Mouse (Mus musculus) naive thymus-derived CD4-positive, alpha-beta T cell, adult 2 months (primary cell): ENCODE measurements around the gene Wwp2.

ENCODE experiments used
- DNase-seq: peaks from one replicate; pipeline ENCODE4 v3.0.0-alpha.2; 2011; ENCODE audit warnings: low read depth

Gene Wwp2

DNA sequence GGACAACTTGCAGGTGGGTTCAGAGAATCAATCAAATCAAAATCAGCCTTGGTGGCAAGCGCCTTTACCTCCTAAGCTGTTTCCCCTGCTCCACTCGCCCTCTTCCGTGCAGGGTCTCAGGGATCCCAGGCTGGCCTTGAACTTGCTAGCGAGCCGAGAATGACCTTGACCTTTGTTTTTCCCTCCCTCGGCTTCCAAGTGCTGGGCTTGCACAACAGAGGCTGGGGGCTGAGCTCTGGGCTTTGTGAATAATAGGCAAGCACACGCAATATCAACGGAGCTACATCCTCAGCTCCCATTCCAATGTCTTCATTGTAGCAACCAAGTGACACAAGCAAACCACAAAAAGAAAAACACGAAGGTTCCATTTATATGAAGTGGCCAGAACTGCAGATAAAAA is 126.0 kb downstream of the Wwp2 start:
- DNase-seq: no peak

DNA sequence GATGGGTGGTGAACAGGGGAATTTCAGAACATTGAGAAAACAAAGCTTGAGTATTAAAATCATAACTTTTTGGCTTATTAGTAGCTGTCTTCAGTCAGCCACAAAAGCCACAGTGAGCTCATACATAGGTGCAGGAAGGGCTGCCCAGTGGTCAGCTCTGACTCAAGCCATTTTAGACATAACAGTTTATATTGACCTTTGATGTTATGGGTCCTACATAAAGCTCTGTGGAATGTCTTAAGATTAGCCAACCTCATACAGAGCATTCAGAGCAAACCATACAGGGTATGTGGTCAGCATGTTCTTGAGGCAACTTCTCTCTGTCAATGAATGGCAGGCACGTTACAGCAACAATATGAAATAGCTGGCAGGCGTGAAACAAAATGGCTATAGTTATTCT is 134.9 kb downstream of the Wwp2 start:
- DNase-seq: no peak

DNA sequence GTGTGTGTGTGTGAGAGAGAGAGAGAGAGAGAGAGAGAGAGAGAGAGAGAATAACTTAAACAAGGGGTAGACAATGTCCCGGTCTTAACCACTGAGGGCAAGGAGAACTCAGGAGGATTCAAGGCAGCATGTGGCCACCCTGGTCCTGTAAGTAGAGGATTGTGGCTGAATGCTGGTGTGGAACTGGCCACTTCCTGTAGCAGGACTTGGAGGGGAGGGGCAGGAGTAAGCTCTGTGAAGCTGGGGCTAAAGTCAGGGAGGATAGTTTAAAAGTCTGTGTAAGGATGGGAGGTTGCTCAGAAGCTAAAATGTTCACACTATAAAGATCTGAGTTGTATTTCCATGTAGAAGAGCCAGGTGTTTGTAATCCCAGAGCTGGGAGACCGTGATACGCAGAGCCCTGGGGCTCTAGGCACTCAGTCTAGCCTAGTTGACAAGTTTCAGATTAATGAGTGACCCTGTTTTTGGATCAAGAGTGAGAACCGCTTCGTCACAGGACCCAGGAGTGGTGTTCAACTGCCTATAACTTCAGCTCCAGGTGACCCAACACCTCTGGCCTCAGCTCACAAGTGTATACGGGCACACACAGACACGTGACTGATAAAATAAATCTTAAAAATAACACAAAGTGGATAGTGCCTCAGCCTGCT is 135.4 kb downstream of the Wwp2 start:
- no peak for DNase-seq

DNA sequence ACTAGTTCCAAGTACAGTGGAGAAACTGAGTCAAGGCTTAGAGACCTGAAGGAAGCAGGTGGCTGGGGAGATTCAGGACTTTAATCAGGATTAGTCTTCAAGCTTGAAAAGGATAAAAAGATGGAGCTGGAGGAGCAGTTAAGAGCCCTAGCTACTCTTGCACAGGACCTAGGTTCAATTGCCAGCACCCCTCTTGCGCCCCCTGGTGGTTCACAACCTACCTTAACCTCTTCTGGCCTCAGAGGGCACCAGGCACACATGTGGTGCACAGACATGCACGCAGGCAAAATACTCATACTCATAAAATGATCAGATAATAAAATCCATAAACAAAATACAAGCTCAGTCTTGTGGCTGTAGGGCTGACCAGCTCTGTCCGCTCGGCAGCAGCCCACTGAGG is 136.3 kb downstream of the Wwp2 start:
- peak; percentile 74 for DNase-seq

DNA sequence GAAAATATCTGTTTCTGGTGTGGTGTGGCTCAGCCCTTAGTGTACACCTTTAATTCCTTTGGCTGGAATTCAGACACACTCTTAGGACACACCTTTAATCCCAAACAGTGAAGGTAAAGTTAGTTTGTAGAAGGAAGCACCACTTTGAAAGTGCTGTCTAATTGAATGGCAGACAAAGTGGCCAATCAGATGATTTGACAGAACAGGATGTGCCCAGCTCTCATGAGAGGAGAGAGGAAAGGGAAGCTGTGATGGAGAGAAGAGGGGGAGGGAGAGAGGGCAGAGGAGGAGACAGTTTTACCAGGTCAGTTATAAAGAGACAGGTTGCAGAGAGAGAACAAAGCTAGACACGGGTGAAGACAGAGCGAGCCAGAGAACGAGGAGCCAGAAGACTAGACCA is 138.6 kb downstream of the Wwp2 start:
- no peak for DNase-seq

DNA sequence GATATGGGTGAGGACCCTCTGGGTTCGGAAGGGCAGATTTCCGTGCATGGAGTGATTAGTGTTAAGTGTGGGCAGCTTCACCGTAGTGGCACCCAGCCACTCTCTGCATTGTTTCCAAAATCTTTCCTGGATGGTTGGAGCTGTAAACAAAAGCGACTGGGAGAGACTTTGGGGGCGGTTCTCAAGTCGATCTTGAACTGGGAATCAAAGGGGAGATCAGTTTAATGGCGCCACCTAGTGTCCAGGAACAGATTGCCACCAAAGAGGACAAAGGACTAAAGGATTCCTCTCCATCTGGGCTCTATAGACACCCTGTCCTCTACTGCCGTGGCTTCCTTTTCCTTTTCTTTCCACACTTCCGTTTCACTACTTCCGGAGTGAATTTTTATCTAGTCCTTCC is 140.5 kb downstream of the Wwp2 start:
- DNase-seq: peak; percentile 77

DNA sequence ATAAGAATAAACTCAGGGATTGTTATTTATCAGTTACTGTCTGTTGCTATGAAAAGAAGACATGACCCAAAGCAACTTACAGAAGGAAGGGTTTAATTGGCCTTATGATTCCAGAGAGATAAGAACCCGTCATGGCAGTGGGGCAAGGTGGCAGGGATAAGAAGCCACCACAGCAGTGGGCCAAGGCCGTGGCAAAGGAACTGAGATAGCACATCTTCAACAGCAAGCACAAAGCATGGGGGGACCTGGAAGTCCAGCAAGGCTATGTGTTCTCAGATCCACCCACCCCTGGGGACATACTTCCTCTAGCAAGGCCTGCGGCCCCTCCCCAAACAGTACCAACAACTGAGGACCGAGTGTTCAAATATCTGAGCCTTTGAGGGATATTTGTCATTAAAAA is 141.5 kb downstream of the Wwp2 start:
- DNase-seq: no peak

DNA sequence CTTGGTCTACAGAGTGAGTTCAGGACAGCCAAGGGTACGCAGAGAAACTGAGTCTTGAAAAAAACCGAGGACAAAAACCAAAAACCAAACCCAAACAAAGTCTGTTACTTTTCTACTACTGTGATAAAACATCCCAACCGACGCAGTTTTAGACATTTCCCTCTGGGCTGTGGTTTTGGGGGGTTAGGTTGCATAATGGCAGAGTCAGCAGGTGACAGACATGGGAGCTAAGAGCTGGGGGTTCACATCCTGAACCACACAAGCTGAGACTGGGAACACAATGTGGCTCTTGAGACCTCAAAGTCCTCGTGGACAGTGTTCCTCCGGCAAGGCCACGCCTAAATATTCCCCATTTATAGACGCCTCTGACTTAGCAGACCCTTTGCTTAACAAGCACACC is 142.0 kb downstream of the Wwp2 start:
- no peak for DNase-seq

DNA sequence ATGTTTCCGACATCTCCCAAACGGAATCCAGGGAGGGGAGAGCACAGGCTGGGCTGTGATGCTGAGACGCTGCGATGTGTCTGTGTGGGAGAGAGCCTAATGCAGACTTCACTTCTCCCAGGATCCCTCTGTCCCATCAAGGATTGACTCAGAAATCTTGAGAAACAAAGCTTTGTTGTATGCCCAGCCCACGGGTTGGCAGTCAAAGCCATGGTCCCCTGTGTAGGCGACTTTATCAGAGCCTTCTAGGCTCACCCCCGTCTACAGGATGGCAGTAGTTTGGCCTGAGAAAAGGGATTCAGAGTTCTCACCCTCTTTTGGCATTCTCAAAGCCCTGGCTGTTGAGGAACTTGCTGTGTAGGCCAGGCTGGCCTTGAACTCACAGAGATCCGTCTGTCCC is 142.4 kb downstream of the Wwp2 start:
- DNase-seq: no peak

DNA sequence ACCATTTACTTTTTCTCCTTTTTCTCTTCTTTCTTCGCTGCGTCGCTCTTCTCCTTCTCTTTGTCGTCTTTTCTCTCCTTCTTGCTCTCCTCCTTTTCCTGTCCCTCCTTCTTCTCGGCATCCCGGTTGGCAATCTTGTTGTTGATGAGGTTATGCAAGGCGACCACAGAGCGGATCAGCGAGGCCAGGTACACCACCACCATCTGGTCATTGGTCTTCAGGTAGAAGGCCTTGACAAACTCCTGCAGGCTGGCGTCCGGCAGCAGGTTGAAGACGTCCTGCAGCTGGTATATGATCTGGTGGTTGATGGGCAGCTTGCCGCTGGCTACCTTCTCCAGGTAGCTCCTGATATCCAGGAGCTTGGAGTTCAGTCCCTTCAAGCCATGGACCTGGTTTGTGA is 144.7 kb downstream of the Wwp2 start:
- DNase-seq: no peak

DNA sequence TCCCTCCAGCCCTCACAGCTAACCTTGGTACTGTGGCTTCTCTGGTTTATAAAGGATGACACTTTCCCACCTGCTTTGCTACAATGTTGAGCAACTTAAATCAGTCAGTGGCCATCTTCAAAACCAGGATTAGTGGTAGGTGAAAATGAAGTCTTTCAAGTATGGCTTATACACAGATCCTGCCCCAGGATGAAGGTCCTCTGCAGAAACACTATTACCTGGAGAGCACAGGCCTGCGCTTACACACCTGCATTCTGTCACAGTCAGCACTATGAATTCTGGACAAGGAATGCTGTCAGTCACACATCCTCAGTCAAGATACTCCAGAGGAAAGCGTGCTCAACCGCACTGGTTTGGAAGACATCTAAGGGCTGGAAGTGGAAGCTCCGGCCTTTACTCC is 145.4 kb downstream of the Wwp2 start:
- DNase-seq: no peak

DNA sequence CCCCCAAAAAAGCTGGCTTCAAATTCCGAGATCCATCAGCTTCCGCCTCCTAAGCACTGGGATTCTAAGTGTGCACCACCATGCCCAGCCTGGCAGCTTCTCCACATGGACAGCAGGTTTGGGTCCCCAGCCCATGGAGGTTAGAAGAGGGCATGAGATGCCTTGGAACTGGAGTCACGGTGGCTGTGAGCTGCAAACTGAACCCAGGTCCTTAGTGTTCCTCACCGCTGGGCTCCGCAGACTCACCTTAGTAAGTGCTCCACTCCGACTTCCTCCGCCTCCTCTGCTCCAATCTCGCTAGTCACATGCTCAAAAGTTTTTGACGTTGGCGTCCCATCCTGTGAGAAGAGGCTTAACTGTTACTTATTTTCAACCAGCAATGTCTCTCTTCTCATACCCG is 146.0 kb downstream of the Wwp2 start:
- no peak for DNase-seq

DNA sequence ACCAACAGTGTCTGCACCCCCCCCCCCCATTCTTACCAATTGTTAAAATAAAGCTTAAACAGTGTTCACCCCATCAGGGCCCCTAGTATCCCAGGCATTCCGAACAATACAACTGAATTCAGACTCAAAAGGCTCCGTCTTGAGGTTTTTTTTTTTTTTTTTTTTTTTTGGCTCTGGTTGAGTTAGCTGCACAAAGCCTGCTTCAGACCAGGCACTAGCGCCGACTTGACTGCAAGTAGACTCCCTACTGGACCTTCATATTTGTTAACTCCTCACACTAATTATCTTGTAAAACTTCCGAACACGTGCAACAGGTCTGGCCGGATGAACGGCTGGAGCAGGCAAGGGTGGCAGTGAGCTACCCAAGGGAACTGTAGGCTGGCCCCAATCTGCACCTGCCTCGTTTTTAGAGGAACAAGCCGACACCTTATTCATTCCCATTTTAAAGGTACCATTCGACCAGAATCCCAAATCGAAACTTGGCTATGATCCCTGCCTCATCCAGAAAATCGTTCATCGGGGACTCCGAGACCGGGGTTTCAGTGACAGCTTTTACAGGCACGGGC is 151.3 kb downstream of the Wwp2 start:
- DNase-seq: no peak

DNA sequence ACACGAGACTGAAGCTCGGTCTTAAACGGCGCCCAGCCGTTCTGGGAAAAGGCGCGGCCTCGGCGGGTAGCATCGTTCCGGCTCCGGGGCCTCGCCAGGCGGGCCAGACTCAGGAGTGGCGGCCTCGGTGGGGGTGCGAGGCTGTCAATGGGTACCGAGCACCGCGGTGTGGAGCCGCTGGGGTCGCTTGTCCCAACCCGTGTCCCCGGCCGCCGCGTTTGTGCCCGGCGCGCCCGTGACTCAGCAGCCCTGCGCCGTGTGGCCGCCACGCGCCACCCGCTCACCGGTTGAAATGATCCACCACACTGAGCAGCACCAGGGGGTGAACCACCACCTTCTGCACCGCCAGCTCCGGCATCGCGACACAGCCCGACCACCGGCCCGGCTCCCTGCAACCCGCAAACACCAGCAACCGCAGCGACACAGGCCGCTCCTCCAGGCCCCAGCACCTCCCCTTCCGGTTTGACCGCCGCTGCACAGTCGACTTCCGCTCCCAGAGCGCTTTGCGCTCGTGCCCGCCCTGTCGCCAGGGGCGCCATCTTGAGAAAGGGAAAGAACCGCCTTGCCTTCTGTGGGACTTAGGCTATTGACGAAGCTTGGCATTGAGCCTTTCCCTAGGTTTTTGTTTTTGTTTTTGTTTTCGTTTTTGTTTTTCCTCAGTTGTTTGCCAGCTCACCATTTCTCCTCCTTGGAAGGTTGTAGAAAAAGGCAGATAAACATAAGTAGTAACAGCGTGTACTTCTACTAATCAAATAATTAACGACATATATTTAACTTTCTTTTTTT is 152.0 kb downstream of the Wwp2 start, which contains the start of gene Psmd7:
TSS of gene Psmd7 (minus strand) at position 470 of the 786 bp plus-strand sequence.
- peak; percentile 91 for DNase-seq

DNA sequence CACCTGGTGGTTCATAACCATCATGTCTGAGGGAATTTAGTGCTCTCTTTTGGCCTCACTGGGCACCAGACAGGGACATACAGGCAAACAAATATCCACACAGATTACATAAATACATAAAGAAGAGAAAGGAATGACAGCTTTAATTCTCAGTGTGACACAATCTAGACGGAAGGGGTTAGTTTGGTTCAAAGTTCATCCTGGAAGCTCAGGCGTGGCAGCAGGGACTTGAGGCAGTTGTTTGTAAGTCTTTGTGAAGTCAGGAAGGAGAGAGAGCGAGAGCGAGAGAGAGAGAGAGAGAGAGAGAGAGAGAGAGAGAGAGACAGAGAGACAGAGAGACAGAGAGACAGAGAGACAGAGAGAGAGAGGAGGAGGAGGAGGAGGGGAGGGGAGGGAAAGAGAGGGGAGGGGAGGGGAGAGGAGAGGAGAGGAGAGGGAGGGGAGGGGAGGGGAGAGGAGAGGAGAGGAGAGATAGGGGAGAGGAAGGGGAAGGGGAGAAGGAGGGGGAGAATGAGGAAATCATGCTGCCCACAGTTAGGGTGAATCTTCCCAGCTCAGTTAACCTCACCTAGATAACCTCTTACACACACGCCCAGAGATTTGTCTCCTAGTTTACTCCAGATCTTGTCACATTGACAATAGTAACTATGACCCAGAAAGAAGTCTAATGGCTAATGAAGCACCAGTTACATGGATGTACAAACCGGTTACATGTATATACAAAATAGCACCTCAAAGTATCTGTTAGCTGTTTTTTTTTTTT is 158.0 kb downstream of the Wwp2 start:
- no peak for DNase-seq

DNA sequence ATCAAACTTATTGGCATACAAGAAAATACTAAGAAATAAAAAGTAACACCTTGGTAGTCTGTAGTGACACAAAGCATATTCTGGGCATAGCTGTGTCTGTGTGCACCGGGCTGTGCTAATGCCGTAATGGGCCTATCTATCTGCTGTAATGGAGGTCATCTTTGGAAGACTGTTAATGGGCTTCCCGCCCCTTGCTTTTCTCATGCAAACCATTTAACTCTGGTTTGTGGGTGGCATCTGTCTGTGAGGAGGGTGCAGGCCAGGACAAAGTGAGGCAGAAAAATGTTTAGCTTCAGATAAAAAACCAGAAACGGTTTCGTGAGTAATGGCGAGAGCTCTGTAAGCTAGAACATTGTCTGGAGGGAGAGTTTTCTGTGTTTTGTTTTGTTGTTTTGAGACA is 158.7 kb downstream of the Wwp2 start:
- DNase-seq: no peak

DNA sequence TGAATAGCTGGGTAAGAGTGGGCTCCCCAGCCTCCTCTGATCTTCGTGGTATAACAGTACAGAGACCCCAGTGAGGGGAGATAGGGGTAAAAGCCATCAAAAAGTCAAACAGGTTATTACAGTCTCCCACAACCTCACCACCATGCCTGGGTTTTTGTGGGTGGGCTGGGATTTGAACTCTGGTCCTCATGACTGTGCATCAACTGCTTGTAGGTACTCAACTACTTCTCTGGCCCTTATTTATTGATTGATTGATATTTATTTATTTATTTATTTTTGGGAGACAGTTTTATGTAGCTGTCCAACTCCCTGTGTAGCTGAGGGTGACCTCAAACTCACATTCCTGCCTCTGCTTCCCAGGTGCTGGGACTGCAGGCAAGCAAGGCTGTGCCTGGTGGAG is 161.6 kb downstream of the Wwp2 start:
- DNase-seq: no peak

DNA sequence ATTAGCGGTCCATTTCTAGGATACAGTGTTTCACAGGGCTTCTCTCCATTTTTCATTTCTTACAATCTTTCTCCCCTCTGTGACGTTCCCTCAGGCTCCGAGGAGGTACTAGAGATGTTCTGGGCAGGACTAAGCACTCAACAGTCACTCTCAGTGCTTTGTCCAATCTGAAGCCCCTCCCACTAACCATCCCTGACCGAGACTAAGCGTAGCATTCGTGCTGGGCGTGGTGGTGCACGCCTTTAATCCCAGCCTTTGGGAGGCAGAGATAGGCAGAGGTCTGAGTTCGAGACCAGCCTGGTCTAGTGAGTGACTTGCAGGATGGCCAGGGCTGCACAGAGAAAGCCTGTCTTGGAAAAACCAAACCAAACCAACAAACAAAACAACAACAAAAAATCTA is 163.5 kb downstream of the Wwp2 start:
- no peak for DNase-seq

DNA sequence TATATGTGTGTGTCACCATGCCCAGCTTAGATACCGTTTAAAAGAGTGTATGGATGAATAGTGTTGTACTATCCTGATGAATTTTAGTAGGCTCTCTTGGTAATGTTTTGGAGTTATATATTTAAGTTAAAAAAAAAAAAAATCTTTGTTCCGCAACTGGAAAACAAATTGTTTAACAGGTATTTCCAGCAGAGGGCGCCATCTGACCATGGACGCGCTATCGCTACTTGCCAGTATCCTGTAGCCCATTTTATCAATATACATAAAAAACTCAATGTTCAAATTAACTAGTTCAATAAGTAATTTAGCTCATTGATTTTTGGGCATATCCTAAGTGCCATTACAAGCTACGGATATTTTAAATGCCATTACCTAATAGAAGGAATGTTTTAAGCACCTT is 166.9 kb downstream of the Wwp2 start:
- peak; percentile 79 for DNase-seq
